Mouse (Mus musculus) heart, embryonic 15.5 days (tissue): ENCODE data around the gene Wdfy3. TPM values are rescaled to one million over a fixed set of nuclear protein-coding genes. Genes with fewer than 3 reads are reported as not detected.

ENCODE experiments used
- ATAC-seq: fragments of 200-750 bp; cut with Nextera tagmentation; replicated peaks from 2 replicates; pipeline ENCODE4 v1.8.0; 2017; ENCODE audit warnings: low read depth, moderate TSS enrichment; ENCODE audit not compliant: insufficient number of reproducible peaks, insufficient read depth, low FRiP score
- H3K27ac ChIP-seq: fragments of 300-500 bp; sonication (generic); 2 replicates; pipeline ENCODE4 v1.5.1; 2015; ENCODE audit warnings: mild to moderate bottlenecking, inconsistent platforms
- H3K27me3 ChIP-seq: fragments of 300-500 bp; sonication (generic); 2 replicates; pipeline ENCODE4 v1.6.1; 2015; ENCODE audit warnings: inconsistent platforms
- H3K36me3 ChIP-seq: fragments of 300-500 bp; sonication (generic); 2 replicates; pipeline ENCODE4 v1.6.1; 2015; ENCODE audit warnings: mild to moderate bottlenecking, inconsistent platforms
- H3K4me1 ChIP-seq: fragments of 300-500 bp; sonication (generic); replicated peaks from 2 replicates; pipeline ENCODE4 v1.6.1; 2015; ENCODE audit warnings: inconsistent platforms
- H3K4me2 ChIP-seq: fragments of 300-500 bp; sonication (generic); 2 replicates; pipeline ENCODE4 v1.6.1; 2015; ENCODE audit warnings: inconsistent platforms, mild to moderate bottlenecking, moderate library complexity
- H3K4me3 ChIP-seq: fragments of 300-500 bp; sonication (generic); 2 replicates; pipeline ENCODE4 v1.5.1; 2015; ENCODE audit warnings: mild to moderate bottlenecking, inconsistent platforms
- H3K9ac ChIP-seq: fragments of 300-500 bp; sonication (generic); 2 replicates; pipeline ENCODE4 v1.6.1; 2015; ENCODE audit warnings: mild to moderate bottlenecking, inconsistent platforms
- H3K9me3 ChIP-seq: fragments of 300-500 bp; sonication (generic); replicated peaks from 2 replicates; pipeline ENCODE4 v1.6.1; 2016; ENCODE audit warnings: inconsistent platforms
- WGBS: fragments of 180-500 bp; shearing (Covaris S2); methylation state at CpG from one replicate; pipeline ENCODE4 v1.1.7; 2015; ENCODE audit warnings: mixed read lengths; 5-methylcytosine and 5-hydroxymethylcytosine counted together
- polyA plus RNA-seq: library from polyadenylated mRNA; unstranded; fragments of >200 nt; fragmentation: Nextera tagmentation; extraction: Ambion mirVana; gene quantifications from 2 replicates; pipeline ENCODE4 v1.2.1, GENCODE M21; 2015

The Wdfy3 gene
- polyA plus RNA-seq, 1 experiment from 2014 or later: 8.7 TPM

GRCm38 (mm10) chr5:101962824-101963223 lies 106.9 kb downstream of the Wdfy3 start:
- WGBS: 74% methylated on average over 4 of the region's 4 CpGs
- H3K4me1 ChIP-seq: peaks cover 9% of the 10 kb centered on the region
- no peak overlapping the region for H3K9ac ChIP-seq
- H3K9me3 ChIP-seq: no peaks in the 10 kb centered on the region
- H3K36me3 ChIP-seq: peaks cover 30% of the 10 kb centered on the region
- H3K4me2 ChIP-seq: no peak overlapping the region
- H3K4me3 ChIP-seq: no peak overlapping the region
- no peak overlapping the region for H3K27ac ChIP-seq
- ATAC-seq: no peak
- no peaks in the 10 kb centered on the region for H3K27me3 ChIP-seq

GRCm38 (mm10) chr5:101959369-101959768 lies 110.4 kb downstream of the Wdfy3 start:
- Histone ChIP-seq H3K4me2 (no peak overlapping the region), H3K9me3 (no peaks in the 10 kb centered on the region), H3K27ac (no peak overlapping the region), H3K36me3 (peaks cover 28% of the 10 kb centered on the region), H3K4me1 (peaks cover 8% of the 10 kb centered on the region; the same call in 1 of the 2 replicates), H3K27me3 (no peaks in the 10 kb centered on the region), H3K9ac (no peak overlapping the region), H3K4me3 (no peak overlapping the region)
- ATAC-seq: no peak
- 96% methylated on average over 13 of the region's 13 CpGs for WGBS

- Histone ChIP-seq H3K4me2 (no peak overlapping the region), H3K9ac (no peak overlapping the region), H3K4me3 (no peak overlapping the region), H3K9me3 (no peaks in the 10 kb centered on the region), H3K27ac (no peak overlapping the region), H3K27me3 (no peaks in the 10 kb centered on the region), H3K4me1 (peaks cover 8% of the 10 kb centered on the region; the same call in 1 of the 2 replicates), H3K36me3 (peaks cover 28% of the 10 kb centered on the region)
- 95% methylated on average over 4 of the region's 4 CpGs for WGBS
- no peak for ATAC-seq
Measured at GRCm38 (mm10) chr5:101958941-101959340, 110.8 kb downstream of the Wdfy3 start.

GRCm38 (mm10) chr5:101957419-101957818 lies 112.3 kb downstream of the Wdfy3 start:
- no peaks in the 10 kb centered on the region for H3K27me3 ChIP-seq
- H3K9ac ChIP-seq: no peak overlapping the region
- H3K27ac ChIP-seq: no peak overlapping the region
- no peak overlapping the region for H3K4me3 ChIP-seq
- ATAC-seq: no peak
- no peak overlapping the region for H3K4me2 ChIP-seq
- peaks cover 33% of the 10 kb centered on the region for H3K36me3 ChIP-seq
- H3K4me1 ChIP-seq: no peaks in the 10 kb centered on the region
- no peaks in the 10 kb centered on the region for H3K9me3 ChIP-seq
- 85% methylated on average over 8 of the region's 8 CpGs for WGBS

- Histone ChIP-seq H3K9me3 (no peaks in the 10 kb centered on the region), H3K27me3 (no peaks in the 10 kb centered on the region), H3K27ac (no peak overlapping the region), H3K4me2 (no peak overlapping the region), H3K36me3 (peaks cover 19% of the 10 kb centered on the region), H3K4me3 (no peak overlapping the region), H3K9ac (no peak overlapping the region), H3K4me1 (no peaks in the 10 kb centered on the region)
- WGBS: 81% methylated on average over 16 of the region's 16 CpGs
- no peak for ATAC-seq
Measured at GRCm38 (mm10) chr5:101954393-101955340, 115.1 kb downstream of the Wdfy3 start.

GRCm38 (mm10) chr5:101951918-101952317 lies 117.8 kb downstream of the Wdfy3 start:
- peaks cover 36% of the 10 kb centered on the region for H3K36me3 ChIP-seq
- WGBS: 71% methylated on average over 1 of the region's 1 CpGs

GRCm38 (mm10) chr5:101949323-101949722 lies 120.4 kb downstream of the Wdfy3 start:
- H3K4me1 ChIP-seq: no peaks in the 10 kb centered on the region; the same call in 1 of the 2 replicates
- H3K36me3 ChIP-seq: peaks cover 40% of the 10 kb centered on the region
- no peaks in the 10 kb centered on the region for H3K27me3 ChIP-seq
- no peak overlapping the region for H3K27ac ChIP-seq
- no peak for ATAC-seq
- 77% methylated on average over 8 of the region's 8 CpGs for WGBS
- no peak overlapping the region for H3K4me2 ChIP-seq
- no peak overlapping the region for H3K4me3 ChIP-seq
- no peaks in the 10 kb centered on the region for H3K9me3 ChIP-seq
- no peak overlapping the region for H3K9ac ChIP-seq

More at GRCm38 (mm10) chr5:101951918-101952317, 117.8 kb downstream of the Wdfy3 start:
- Histone ChIP-seq H3K27ac (no peak overlapping the region), H3K4me1 (no peaks in the 10 kb centered on the region), H3K27me3 (no peaks in the 10 kb centered on the region), H3K9me3 (no peaks in the 10 kb centered on the region), H3K9ac (no peak overlapping the region), H3K4me2 (no peak overlapping the region), H3K4me3 (no peak overlapping the region)
- no peak for ATAC-seq

- no peaks in the 10 kb centered on the region for H3K9me3 ChIP-seq
- H3K36me3 ChIP-seq: peaks cover 46% of the 10 kb centered on the region
- no peak overlapping the region for H3K9ac ChIP-seq
- H3K4me1 ChIP-seq: no peaks in the 10 kb centered on the region; the same call in 1 of the 2 replicates
- ATAC-seq: no peak
- H3K4me3 ChIP-seq: no peak overlapping the region
- no peak overlapping the region for H3K27ac ChIP-seq
- 90% methylated on average over 7 of the region's 7 CpGs for WGBS
- H3K27me3 ChIP-seq: no peaks in the 10 kb centered on the region
- no peak overlapping the region for H3K4me2 ChIP-seq
Measured at GRCm38 (mm10) chr5:101948641-101949040, 121.1 kb downstream of the Wdfy3 start.

GRCm38 (mm10) chr5:101945731-101946130 lies 124.0 kb downstream of the Wdfy3 start:
- WGBS: 70% methylated on average over 5 of the region's 5 CpGs
- H3K36me3 ChIP-seq: peaks cover 69% of the 10 kb centered on the region
- no peaks in the 10 kb centered on the region; the same call in 1 of the 2 replicates for H3K4me1 ChIP-seq
- no peaks in the 10 kb centered on the region for H3K9me3 ChIP-seq
- H3K9ac ChIP-seq: no peak overlapping the region
- H3K27me3 ChIP-seq: no peaks in the 10 kb centered on the region
- no peak overlapping the region for H3K4me3 ChIP-seq
- ATAC-seq: no peak
- H3K4me2 ChIP-seq: no peak overlapping the region
- H3K27ac ChIP-seq: no peak overlapping the region

GRCm38 (mm10) chr5:101937909-101938596 lies 131.7 kb downstream of the Wdfy3 start:
- no peak overlapping the region for H3K4me3 ChIP-seq
- peaks cover 41% of the 10 kb centered on the region for H3K36me3 ChIP-seq
- H3K27ac ChIP-seq: no peak overlapping the region
- no peak overlapping the region for H3K4me2 ChIP-seq
- H3K27me3 ChIP-seq: no peaks in the 10 kb centered on the region
- ATAC-seq: no peak
- H3K4me1 ChIP-seq: peaks cover 21% of the 10 kb centered on the region
- H3K9ac ChIP-seq: no peak overlapping the region
- 83% methylated on average over 13 of the region's 13 CpGs for WGBS
- H3K9me3 ChIP-seq: no peaks in the 10 kb centered on the region

- Histone ChIP-seq H3K9ac (no peak overlapping the region), H3K27me3 (no peaks in the 10 kb centered on the region), H3K36me3 (peaks cover 34% of the 10 kb centered on the region), H3K4me3 (no peak overlapping the region), H3K9me3 (no peaks in the 10 kb centered on the region), H3K4me1 (peaks cover 24% of the 10 kb centered on the region), H3K4me2 (no peak overlapping the region), H3K27ac (no peak overlapping the region)
- ATAC-seq: no peak
- WGBS: 60% methylated on average over 21 of the region's 21 CpGs
Measured at GRCm38 (mm10) chr5:101937362-101937761, 132.4 kb downstream of the Wdfy3 start.
